Mouse (Mus musculus) adrenal gland, postnatal 36 days (tissue): ENCODE results near the gene Gm44596. TPM values are rescaled to one million over a fixed set of nuclear protein-coding genes. Genes with fewer than 3 reads are reported as not detected.
"Not testable (repeated sequence)": the region's sequence is repeated elsewhere in the genome, so short reads cannot be mapped to it uniquely, and the experiment has no call there.

Source experiments
- DNase-seq, 2 experiments: peaks; one replicate each; pipeline ENCODE4 v3.0.0; 2021; ENCODE audit warnings: mixed read lengths in 1 of 2
- total RNA-seq, 2 experiments: library from RNA; stranded (reverse); gene quantifications; 2 replicates each; pipeline ENCODE4 v1.2.3; 2021

The Gm44596 gene
- total RNA-seq, 2 experiments from 2014 or later = not detected

GRCm38 (mm10) chr6:128380594-128381167 lies 5.4 kb downstream of the Gm44596 start:
- not testable (repeated sequence) for DNase-seq

- no peak for DNase-seq
Observed at GRCm38 (mm10) chr6:128381254-128381653, 6.0 kb downstream of the Gm44596 start.

- no peak for DNase-seq
Observed at GRCm38 (mm10) chr6:128383752-128384151, 8.4 kb downstream of the Gm44596 start.

- DNase-seq = no peak
Observed at GRCm38 (mm10) chr6:128385026-128385425, 9.7 kb downstream of the Gm44596 start.

GRCm38 (mm10) chr6:128389185-128389584 lies 13.9 kb downstream of the Gm44596 start:
- no peak for DNase-seq

GRCm38 (mm10) chr6:128390683-128391082 lies 15.4 kb downstream of the Gm44596 start:
- DNase-seq = no peak

GRCm38 (mm10) chr6:128397574-128398261 lies 22.4 kb downstream of the Gm44596 start:
- DNase-seq = peak; percentile 75 to 77

- DNase-seq = no peak
Observed at GRCm38 (mm10) chr6:128398996-128399395, 23.7 kb downstream of the Gm44596 start, which contains the start of gene Nrip2. Gene Nrip2 (plus strand): TSS chr6:128399296.

- DNase-seq = peak; percentile 61 to 64
Observed at GRCm38 (mm10) chr6:128399421-128400185, 24.3 kb downstream of the Gm44596 start.

GRCm38 (mm10) chr6:128404708-128405107 lies 29.4 kb downstream of the Gm44596 start:
- DNase-seq = no peak

- no peak for DNase-seq
Observed at GRCm38 (mm10) chr6:128408544-128409125, 33.3 kb downstream of the Gm44596 start.

- DNase-seq = no peak
Observed at GRCm38 (mm10) chr6:128410305-128410704, 35.0 kb downstream of the Gm44596 start.

GRCm38 (mm10) chr6:128411115-128411514 lies 35.8 kb downstream of the Gm44596 start:
- peak; percentile 77 to 78 for DNase-seq

GRCm38 (mm10) chr6:128416169-128416568 lies 40.9 kb downstream of the Gm44596 start:
- DNase-seq = no peak

GRCm38 (mm10) chr6:128418076-128418475 lies 42.8 kb downstream of the Gm44596 start:
- DNase-seq = no peak

GRCm38 (mm10) chr6:128421036-128421435 lies 45.7 kb downstream of the Gm44596 start:
- no peak for DNase-seq

- DNase-seq = no peak
Observed at GRCm38 (mm10) chr6:128421480-128421879, 46.2 kb downstream of the Gm44596 start.

- no peak for DNase-seq
Observed at GRCm38 (mm10) chr6:128423496-128424268, 48.4 kb downstream of the Gm44596 start.

- peak; percentile 95 to 96 for DNase-seq
Observed at GRCm38 (mm10) chr6:128424269-128425019, 49.1 kb downstream of the Gm44596 start, which contains the start of gene Itfg2. Gene Itfg2 (minus strand): TSS chr6:128424931.

- no peak for DNase-seq
Observed at GRCm38 (mm10) chr6:128425046-128425445, 49.7 kb downstream of the Gm44596 start.

GRCm38 (mm10) chr6:128427571-128427970 lies 52.3 kb downstream of the Gm44596 start:
- no peak for DNase-seq
